Mouse (Mus musculus) heart, postnatal 0 days (tissue): Measurements from ENCODE around the gene Gpatch8. TPM values are rescaled to one million over a fixed set of nuclear protein-coding genes. Genes with fewer than 3 reads are reported as not detected.

Experiments used
- ATAC-seq: fragments of 200-750 bp; cut with Nextera tagmentation; 2 replicates; pipeline ENCODE4 v1.8.0; 2017; ENCODE audit warnings: low read depth, moderate number of reproducible peaks, moderate library complexity; ENCODE audit not compliant: insufficient read depth
- DNase-seq: peaks from one replicate; pipeline ENCODE4 v3.0.0-alpha.2; 2016; ENCODE audit warnings: low spot score
- H3K27ac ChIP-seq: fragments of 300-500 bp; sonication (generic); 2 replicates; pipeline ENCODE4 v1.5.1; 2014; ENCODE audit warnings: low read depth, mild to moderate bottlenecking
- H3K27me3 ChIP-seq: fragments of 300-500 bp; sonication (generic); 2 replicates; pipeline ENCODE4 v1.6.1; 2014; ENCODE audit warnings: low read length, mixed read lengths; ENCODE audit not compliant: control insufficient read depth, insufficient read depth
- H3K36me3 ChIP-seq: fragments of 300-500 bp; sonication (generic); replicated peaks from 2 replicates; pipeline ENCODE4 v1.6.1; 2014; ENCODE audit warnings: low read length, mixed read lengths; ENCODE audit not compliant: control insufficient read depth, insufficient read depth
- H3K4me1 ChIP-seq: fragments of 300-500 bp; sonication (generic); 2 replicates; pipeline ENCODE4 v1.6.1; 2014; ENCODE audit warnings: antibody characterized with exemption; ENCODE audit not compliant: control insufficient read depth, insufficient read depth
- H3K4me2 ChIP-seq: fragments of 300-500 bp; sonication (generic); 2 replicates; pipeline ENCODE4 v1.6.1; 2014; ENCODE audit warnings: low read depth, mild to moderate bottlenecking, low read length, moderate library complexity
- H3K4me3 ChIP-seq: fragments of 300-500 bp; sonication (generic); 2 replicates; pipeline ENCODE4 v1.5.1; 2014; ENCODE audit warnings: low read depth, low read length
- H3K9ac ChIP-seq: fragments of 300-500 bp; sonication (generic); replicated peaks from 2 replicates; pipeline ENCODE4 v1.6.1; 2014; ENCODE audit warnings: low read depth, low read length, mixed read lengths
- H3K9me3 ChIP-seq: fragments of 300-500 bp; sonication (generic); replicated peaks from 2 replicates; pipeline ENCODE4 v1.6.1; 2016; ENCODE audit warnings: low read length; ENCODE audit not compliant: control insufficient read depth
- CTCF ChIP-seq: IDR thresholded peaks from 2 replicates; pipeline ENCODE4 v1.5.1; 2016; ENCODE audit warnings: antibody characterized with exemption, control low read depth, low read depth
- EP300 ChIP-seq: IDR thresholded peaks from 2 replicates; pipeline ENCODE4 v1.6.1; 2016; ENCODE audit warnings: antibody characterized with exemption, low read depth
- WGBS: fragments of 180-500 bp; shearing (Covaris S2); extraction: QIAGEN DNeasy Blood & Tissue Kit; methylation state at CpG from one replicate; pipeline ENCODE4 v1.1.7; 2014; 5-methylcytosine and 5-hydroxymethylcytosine counted together
- polyA plus RNA-seq: library from polyadenylated mRNA; unstranded; fragments of >200 nt; fragmentation: Nextera tagmentation; extraction: Ambion mirVana; gene quantifications from 2 replicates; pipeline ENCODE4 v1.2.1, GENCODE M21; 2015
- total RNA-seq: library from RNA; depleted of rRNA; stranded (reverse); fragments of >200 nt; gene quantifications from 2 replicates; pipeline ENCODE4 v1.2.3, GENCODE M21; 2014; ENCODE audit warnings: low replicate concordance

Gpatch8 gene
- total and polyA plus RNA-seq, 2 experiments from 2014 or later: 25.8 to 40.8 TPM

- Histone ChIP-seq H3K4me2 (peak overlapping the region; percentile 68), H3K9ac (peak overlapping the region; percentile 80), H3K4me3 (peak overlapping the region; percentile 78), H3K36me3 (no peaks in the 10 kb centered on the region), H3K9me3 (no peaks in the 10 kb centered on the region), H3K4me1 (peaks cover 3% of the 10 kb centered on the region; the same call in 1 of the 2 replicates), H3K27me3 (peaks cover 7% of the 10 kb centered on the region; the same call in 1 of the 2 replicates), H3K27ac (peak overlapping the region; percentile 93)
- no peak for ATAC-seq
- WGBS: 10% methylated on average over 13 of the region's 13 CpGs
- peak; percentile 58 for DNase-seq
- no peak for TF ChIP-seq CTCF
- no peak for TF ChIP-seq EP300
These were observed 46.8 kb upstream of the Gpatch8 start for GRCm38 (mm10) chr11:102602816-102603495.

- H3K4me1 ChIP-seq: no peaks in the 10 kb centered on the region
- 84% methylated on average over 3 of the region's 3 CpGs for WGBS
These were observed 43.7 kb upstream of the Gpatch8 start for GRCm38 (mm10) chr11:102599912-102600311.

GRCm38 (mm10) chr11:102595341-102595820 lies 39.2 kb upstream of the Gpatch8 start:
- 24% methylated on average over 3 of the region's 4 CpGs for WGBS
- Histone ChIP-seq H3K27me3 (no peaks in the 10 kb centered on the region), H3K4me3 (no peak overlapping the region), H3K27ac (no peak overlapping the region), H3K4me1 (no peaks in the 10 kb centered on the region), H3K36me3 (no peaks in the 10 kb centered on the region), H3K9me3 (no peaks in the 10 kb centered on the region), H3K4me2 (no peak overlapping the region), H3K9ac (no peak overlapping the region)
- DNase-seq (no peak), ATAC-seq (no peak)
- TF ChIP-seq CTCF (no peak), EP300 (no peak)

More at GRCm38 (mm10) chr11:102599912-102600311, 43.7 kb upstream of the Gpatch8 start:
- H3K27me3 ChIP-seq: no peaks in the 10 kb centered on the region; the same call in 1 of the 2 replicates
- TF ChIP-seq CTCF (peak; percentile 28; the same call in 1 of the 2 replicates), EP300 (no peak)
- no peak overlapping the region for H3K4me2 ChIP-seq
- no peaks in the 10 kb centered on the region for H3K9me3 ChIP-seq
- H3K9ac ChIP-seq: no peak overlapping the region
- no peak overlapping the region for H3K27ac ChIP-seq
- no peak for DNase-seq
- no peaks in the 10 kb centered on the region for H3K36me3 ChIP-seq
- H3K4me3 ChIP-seq: no peak overlapping the region
- no peak for ATAC-seq

GRCm38 (mm10) chr11:102587554-102587953 lies 31.4 kb upstream of the Gpatch8 start:
- Histone ChIP-seq H3K4me2 (no peak overlapping the region), H3K4me1 (peaks cover 7% of the 10 kb centered on the region), H3K36me3 (no peaks in the 10 kb centered on the region), H3K9me3 (no peaks in the 10 kb centered on the region), H3K27me3 (no peaks in the 10 kb centered on the region), H3K4me3 (no peak overlapping the region), H3K27ac (no peak overlapping the region), H3K9ac (no peak overlapping the region)
- 83% methylated on average over 3 of the region's 3 CpGs for WGBS
- TF ChIP-seq EP300 (no peak), CTCF (0 out of 2 replicates have a peak, but pooled peaks have one; percentile 5)
- DNase-seq (no peak), ATAC-seq (no peak)

GRCm38 (mm10) chr11:102586445-102587130 lies 30.4 kb upstream of the Gpatch8 start:
- ATAC-seq (no peak), DNase-seq (no peak)
- Histone ChIP-seq H3K27ac (no peak overlapping the region), H3K4me1 (peaks cover 10% of the 10 kb centered on the region), H3K9me3 (no peaks in the 10 kb centered on the region), H3K4me3 (no peak overlapping the region), H3K27me3 (no peaks in the 10 kb centered on the region), H3K4me2 (no peak overlapping the region), H3K36me3 (no peaks in the 10 kb centered on the region), H3K9ac (no peak overlapping the region)
- TF ChIP-seq CTCF: peak; percentile 12; the same call in 1 of the 2 replicates
- TF ChIP-seq EP300: no peak
- WGBS: 91% methylated on average over 4 of the region's 4 CpGs
